Mouse (Mus musculus) kidney, embryonic 14.5 days (tissue): Measurements from ENCODE around the gene Lrfn1. TPM values are rescaled to one million over a fixed set of nuclear protein-coding genes. Genes with fewer than 3 reads are reported as not detected.
"Not testable (repeated sequence)": the region's sequence is repeated elsewhere in the genome, so short reads cannot be mapped to it uniquely, and the experiment has no call there.

ENCODE experiments used
- ATAC-seq: fragments of 200-750 bp; cut with Nextera tagmentation; 2 replicates; pipeline ENCODE4 v1.8.0; 2017; ENCODE audit warnings: moderate number of reproducible peaks, mild to moderate bottlenecking, moderate TSS enrichment, moderate library complexity; ENCODE audit not compliant: low FRiP score, low TSS enrichment
- H3K27ac ChIP-seq: fragments of 300-500 bp; sonication (generic); 2 replicates; pipeline ENCODE4 v1.5.1; 2014; ENCODE audit warnings: low read depth, mild to moderate bottlenecking, low read length, moderate library complexity, mixed read lengths
- H3K27me3 ChIP-seq: fragments of 300-500 bp; sonication (generic); 2 replicates; pipeline ENCODE4 v1.6.1; 2014; ENCODE audit warnings: mild to moderate bottlenecking, low read length; ENCODE audit not compliant: control insufficient read depth, insufficient read depth
- H3K36me3 ChIP-seq: fragments of 300-500 bp; sonication (generic); 2 replicates; pipeline ENCODE4 v1.6.1; 2014; ENCODE audit warnings: low read length, mixed read lengths; ENCODE audit not compliant: control insufficient read depth, insufficient read depth
- H3K4me1 ChIP-seq: fragments of 300-500 bp; sonication (generic); 2 replicates; pipeline ENCODE4 v1.6.1; 2014; ENCODE audit warnings: low read length, mixed read lengths; ENCODE audit not compliant: control insufficient read depth, insufficient read depth
- H3K4me2 ChIP-seq: fragments of 300-500 bp; sonication (generic); replicated peaks from 2 replicates; pipeline ENCODE4 v1.6.1; 2014; ENCODE audit warnings: low read depth, mild to moderate bottlenecking, low read length
- H3K4me3 ChIP-seq: fragments of 300-500 bp; sonication (generic); 2 replicates; pipeline ENCODE4 v1.5.1; 2014; ENCODE audit warnings: mild to moderate bottlenecking, low read length
- H3K9ac ChIP-seq: fragments of 300-500 bp; sonication (generic); 2 replicates; pipeline ENCODE4 v1.6.1; 2014; ENCODE audit warnings: low read depth, mild to moderate bottlenecking, low read length, moderate library complexity
- H3K9me3 ChIP-seq: fragments of 300-500 bp; sonication (generic); 2 replicates; pipeline ENCODE4 v1.6.1; 2016; ENCODE audit warnings: low read length; ENCODE audit not compliant: control insufficient read depth
- whole genome bisulfite sequencing: fragments of 180-500 bp; shearing (Covaris S2); extraction: QIAGEN DNeasy Blood & Tissue Kit; methylation state at CpG from one replicate; pipeline ENCODE4 v1.1.7; 2014; 5-methylcytosine and 5-hydroxymethylcytosine counted together
- polyA plus RNA-seq: library from polyadenylated mRNA; unstranded; fragments of >200 nt; fragmentation: Nextera tagmentation; extraction: Ambion mirVana; gene quantifications from 2 replicates; pipeline ENCODE4 v1.2.1, GENCODE M21; 2014

Lrfn1 gene
- polyA plus RNA-seq, 1 experiment from 2014 or later: 4.9 TPM

- 0 out of 2 replicates have a peak, but pooled peaks have one; percentile 21 for ATAC-seq
- Histone ChIP-seq H3K27ac (no peak overlapping the region), H3K4me1 (0 out of 2 replicates have a peak, but pooled peaks cover 5% of the 10 kb centered on the region), H3K9me3 (no peaks in the 10 kb centered on the region), H3K4me2 (peak overlapping the region; percentile 41), H3K27me3 (0 out of 2 replicates have a peak, but pooled peaks cover 5% of the 10 kb centered on the region), H3K4me3 (peak overlapping the region; percentile 17; the same call in 1 of the 2 replicates), H3K36me3 (no peaks in the 10 kb centered on the region), H3K9ac (peak overlapping the region; percentile 34; the same call in 1 of the 2 replicates)
- WGBS: 5% methylated on average over 16 of the region's 16 CpGs
Measured at GRCm38 (mm10) chr7:28488030-28488491, 36.3 kb downstream of the Lrfn1 start.

- peak; percentile 64; the same call in 1 of the 2 replicates for ATAC-seq
- H3K27ac ChIP-seq: no peak overlapping the region
- 3% methylated on average over 10 of the region's 10 CpGs for WGBS
- no peaks in the 10 kb centered on the region for H3K36me3 ChIP-seq
- H3K4me2 ChIP-seq: peak overlapping the region; percentile 9; the same call in 1 of the 2 replicates
- H3K9ac ChIP-seq: 0 out of 2 replicates have a peak overlapping the region, but pooled peaks have one; percentile 2
- H3K4me3 ChIP-seq: no peak overlapping the region
- H3K27me3 ChIP-seq: 0 out of 2 replicates have a peak, but pooled peaks cover 5% of the 10 kb centered on the region
- H3K4me1 ChIP-seq: 0 out of 2 replicates have a peak, but pooled peaks cover 5% of the 10 kb centered on the region
- H3K9me3 ChIP-seq: no peaks in the 10 kb centered on the region
Measured at GRCm38 (mm10) chr7:28490410-28490809, 38.6 kb downstream of the Lrfn1 start.

- no peak overlapping the region for H3K27ac ChIP-seq
- 0 out of 2 replicates have a peak, but pooled peaks cover 5% of the 10 kb centered on the region for H3K27me3 ChIP-seq
- peak overlapping the region; percentile 9; the same call in 1 of the 2 replicates for H3K4me2 ChIP-seq
- H3K36me3 ChIP-seq: no peaks in the 10 kb centered on the region
- 0 out of 2 replicates have a peak, but pooled peaks cover 5% of the 10 kb centered on the region for H3K4me1 ChIP-seq
- 36% methylated on average over 13 of the region's 14 CpGs for WGBS
- 0 out of 2 replicates have a peak overlapping the region, but pooled peaks have one; percentile 2 for H3K9ac ChIP-seq
- H3K4me3 ChIP-seq: no peak overlapping the region
- ATAC-seq: 0 out of 2 replicates have a peak, but pooled peaks have one; percentile 25
- H3K9me3 ChIP-seq: no peaks in the 10 kb centered on the region
Measured at GRCm38 (mm10) chr7:28490903-28491302, 39.1 kb downstream of the Lrfn1 start.

GRCm38 (mm10) chr7:28492310-28492709 is 40.5 kb downstream of the Lrfn1 start:
- H3K4me1 ChIP-seq: 0 out of 2 replicates have a peak, but pooled peaks cover 5% of the 10 kb centered on the region
- 0 out of 2 replicates have a peak, but pooled peaks cover 5% of the 10 kb centered on the region for H3K27me3 ChIP-seq
- H3K36me3 ChIP-seq: no peaks in the 10 kb centered on the region
- no peak for ATAC-seq
- H3K9me3 ChIP-seq: no peaks in the 10 kb centered on the region
- no peak overlapping the region for H3K27ac ChIP-seq
- no peak overlapping the region for H3K4me3 ChIP-seq
- no peak overlapping the region for H3K4me2 ChIP-seq
- no peak overlapping the region for H3K9ac ChIP-seq
- WGBS: 86% methylated on average over 8 of the region's 8 CpGs

GRCm38 (mm10) chr7:28495426-28495825 is 43.6 kb downstream of the Lrfn1 start:
- no peak overlapping the region for H3K4me3 ChIP-seq
- ATAC-seq: no peak
- H3K9me3 ChIP-seq: no peaks in the 10 kb centered on the region
- no peaks in the 10 kb centered on the region for H3K36me3 ChIP-seq
- H3K4me2 ChIP-seq: no peak overlapping the region
- no peaks in the 10 kb centered on the region for H3K4me1 ChIP-seq
- 63% methylated on average over 11 of the region's 11 CpGs for WGBS
- no peak overlapping the region for H3K9ac ChIP-seq
- no peak overlapping the region for H3K27ac ChIP-seq
- H3K27me3 ChIP-seq: no peaks in the 10 kb centered on the region

- H3K4me2 ChIP-seq: no peak overlapping the region
- H3K9me3 ChIP-seq: no peaks in the 10 kb centered on the region
- H3K36me3 ChIP-seq: no peaks in the 10 kb centered on the region
- H3K4me3 ChIP-seq: no peak overlapping the region
- no peak for ATAC-seq
- H3K9ac ChIP-seq: no peak overlapping the region
- H3K4me1 ChIP-seq: no peaks in the 10 kb centered on the region
- no peaks in the 10 kb centered on the region for H3K27me3 ChIP-seq
- WGBS: 7% methylated on average over 5 of the region's 5 CpGs
- no peak overlapping the region for H3K27ac ChIP-seq
Measured at GRCm38 (mm10) chr7:28505585-28505984, 53.8 kb downstream of the Lrfn1 start.

- not testable (repeated sequence) for H3K27me3 ChIP-seq, H3K9ac ChIP-seq, H3K36me3 ChIP-seq, H3K4me1 ChIP-seq, H3K9me3 ChIP-seq, H3K4me3 ChIP-seq, H3K4me2 ChIP-seq, ATAC-seq, H3K27ac ChIP-seq
- 43% methylated on average over 1 of the region's 2 CpGs for WGBS
Measured at GRCm38 (mm10) chr7:28509121-28509520, 57.3 kb downstream of the Lrfn1 start.

- not testable (repeated sequence) for H3K4me3 ChIP-seq, H3K27me3 ChIP-seq, H3K36me3 ChIP-seq, ATAC-seq, H3K27ac ChIP-seq, H3K4me1 ChIP-seq, H3K9me3 ChIP-seq, H3K9ac ChIP-seq, H3K4me2 ChIP-seq
- WGBS: 67% methylated on average over 8 of the region's 8 CpGs
Measured at GRCm38 (mm10) chr7:28510405-28510974, 58.7 kb downstream of the Lrfn1 start, which contains the start of gene Ifnl2. Gene Ifnl2 (minus strand): TSS chr7:28510455.

GRCm38 (mm10) chr7:28511441-28511840 is 59.7 kb downstream of the Lrfn1 start:
- 76% methylated on average over 8 of the region's 8 CpGs for WGBS

More at GRCm38 (mm10) chr7:28511441-28511840, 59.7 kb downstream of the Lrfn1 start:
- Histone ChIP-seq H3K9ac (no peak overlapping the region), H3K36me3 (no peaks in the 10 kb centered on the region), H3K4me1 (no peaks in the 10 kb centered on the region), H3K27ac (no peak overlapping the region), H3K27me3 (no peaks in the 10 kb centered on the region), H3K4me3 (no peak overlapping the region), H3K9me3 (no peaks in the 10 kb centered on the region), H3K4me2 (no peak overlapping the region)
- no peak for ATAC-seq
